Mouse (Mus musculus) common myeloid progenitor, adult 5-6 weeks (primary cell): ENCODE measurements at regions not wholly inside any gene's neighbourhood (a gene's known extent, or its start where the extent isn't known, plus 50 kb on each side); places are given as distances from the start of the nearest gene placed in this dataset.

Source experiments
- ATAC-seq: replicated peaks from 2 replicates; pipeline ENCODE4 v1.8.0; 2016; ENCODE audit warnings: low read depth, mild to moderate bottlenecking, moderate TSS enrichment, inconsistent platforms; ENCODE audit not compliant: poor library complexity, severe bottlenecking

DNA sequence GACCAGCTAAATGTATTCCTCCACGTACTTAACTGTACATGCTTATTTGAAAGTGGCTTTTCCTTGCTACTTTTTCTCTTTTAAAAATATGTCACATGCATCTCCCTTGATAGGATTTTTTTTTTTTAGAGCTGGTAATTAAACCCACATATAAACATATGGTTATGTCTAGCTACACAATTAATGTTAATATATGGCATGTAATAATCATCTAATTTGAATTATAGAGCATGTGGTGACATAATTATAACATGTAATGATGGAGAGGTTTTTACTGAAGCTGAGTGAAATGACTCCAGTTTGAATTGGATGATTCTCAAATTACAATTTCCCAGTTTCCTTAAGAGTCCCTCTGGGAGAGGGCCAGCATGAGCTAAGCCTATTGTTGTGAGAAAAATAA, 267.9 kb upstream of the Mctp2 start:
- no peak for ATAC-seq

DNA sequence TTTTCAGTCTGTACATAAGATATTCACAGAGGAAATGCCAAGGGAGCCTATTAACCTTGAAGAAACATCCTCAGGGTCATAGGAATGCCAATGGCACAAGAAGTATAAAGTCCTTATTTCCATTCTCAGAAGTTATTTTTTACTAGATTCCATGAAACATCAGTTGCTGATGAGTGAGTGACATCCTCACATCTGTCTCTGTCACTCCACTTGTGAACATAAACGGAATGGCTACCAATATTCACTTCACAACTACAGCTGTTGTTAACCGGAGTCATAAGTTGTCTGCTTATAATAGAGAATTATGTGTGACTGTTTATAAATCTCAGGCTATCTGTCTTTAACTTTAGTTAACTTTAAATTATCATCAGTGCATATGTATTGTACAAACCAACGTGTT, 278.0 kb upstream of the Mctp2 start:
- ATAC-seq = no peak

DNA sequence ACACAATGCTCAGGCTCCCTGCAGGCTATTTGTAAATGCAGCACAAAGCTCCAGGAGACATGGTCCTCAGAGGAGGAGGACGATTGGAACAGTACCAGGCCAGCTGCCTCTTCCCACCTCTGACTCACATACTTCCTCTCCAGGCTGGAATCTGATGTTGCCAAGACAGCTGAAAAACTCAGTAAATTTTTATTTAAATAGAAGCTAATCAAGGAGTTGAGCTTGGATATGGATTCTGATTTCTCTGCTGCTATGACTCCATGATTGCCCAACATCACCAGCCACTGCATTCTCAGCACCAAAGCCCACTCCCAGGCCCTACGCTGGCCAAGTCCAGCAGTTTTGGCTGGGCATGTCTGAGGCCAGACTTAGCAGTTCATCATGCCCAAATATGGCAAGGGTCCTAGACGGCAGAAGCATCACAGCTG, 282.8 kb upstream of the Mctp2 start:
- no peak for ATAC-seq

DNA sequence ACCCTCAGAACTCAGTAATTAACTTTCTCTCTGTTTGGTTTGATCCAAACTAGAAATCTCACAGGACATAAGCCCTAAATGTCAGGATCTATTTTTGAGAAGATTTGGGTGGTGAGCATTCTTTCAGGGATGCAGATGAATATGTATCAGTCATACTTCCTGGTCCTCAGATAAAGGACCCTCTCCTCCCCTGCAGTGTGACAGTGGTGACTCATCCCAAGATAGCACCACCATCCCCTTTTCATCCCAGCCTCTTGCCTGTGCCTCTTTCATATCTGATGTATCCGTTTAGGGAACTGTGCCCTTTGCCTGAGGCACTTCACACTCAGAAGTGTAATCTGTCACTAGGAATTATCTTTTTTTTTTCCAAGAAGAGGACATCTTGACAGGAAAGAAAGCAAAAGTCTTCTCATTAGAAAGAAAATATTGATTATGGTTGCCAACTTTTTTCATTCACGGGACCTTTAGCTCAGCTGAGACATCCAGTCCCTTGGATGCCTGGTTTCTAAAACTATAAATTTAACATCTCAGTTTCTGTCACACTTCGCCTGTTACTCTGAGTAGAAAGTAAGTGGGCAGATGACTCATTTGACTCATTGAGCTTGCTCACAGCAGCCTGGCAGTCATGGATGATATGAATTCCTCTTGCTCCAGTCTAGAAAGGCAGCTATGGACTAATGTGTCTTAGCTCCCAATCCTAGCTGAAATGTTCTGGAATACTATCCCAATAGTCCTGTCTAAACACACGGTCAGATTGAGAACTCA, 284.1 kb upstream of the Mctp2 start:
- ATAC-seq = no peak

DNA sequence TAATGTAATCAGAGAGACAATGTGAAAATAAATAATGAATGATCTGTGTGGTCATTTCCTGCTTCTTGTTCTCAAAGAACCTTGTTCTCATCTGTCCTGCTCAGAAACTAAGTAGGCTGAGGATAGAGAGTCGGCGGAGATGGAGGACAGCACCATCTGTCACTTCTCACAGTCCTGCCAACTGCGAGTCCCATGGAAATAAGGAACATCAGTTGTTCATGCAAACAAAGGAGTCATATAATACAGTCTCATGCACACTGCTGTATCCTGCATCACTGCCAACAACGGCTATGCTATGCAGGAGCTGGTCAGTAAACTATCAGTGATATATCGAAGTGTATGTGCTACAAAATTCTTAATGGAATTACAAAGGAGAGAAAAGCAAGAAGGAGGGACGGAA, 285.7 kb upstream of the Mctp2 start:
- no peak for ATAC-seq

DNA sequence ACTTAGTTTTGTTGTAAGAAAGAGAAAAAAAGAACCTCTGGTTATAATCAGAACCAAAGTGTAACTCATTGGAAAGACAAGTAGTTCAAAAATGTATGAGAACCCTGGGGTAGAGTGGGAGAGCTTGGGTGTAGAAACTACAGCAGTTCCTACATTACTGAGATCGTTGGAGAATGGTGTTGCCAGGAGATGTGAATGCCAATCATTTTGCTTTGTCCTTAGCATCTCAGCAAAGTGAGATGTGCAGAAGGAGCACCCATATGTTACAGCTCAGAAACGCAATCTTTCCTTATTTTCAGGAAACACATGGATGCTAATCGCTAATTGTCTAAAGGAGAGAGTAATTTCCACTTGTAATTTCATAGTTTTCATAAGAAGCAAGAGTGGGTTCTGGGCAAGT, 286.2 kb upstream of the Mctp2 start:
- ATAC-seq = no peak

DNA sequence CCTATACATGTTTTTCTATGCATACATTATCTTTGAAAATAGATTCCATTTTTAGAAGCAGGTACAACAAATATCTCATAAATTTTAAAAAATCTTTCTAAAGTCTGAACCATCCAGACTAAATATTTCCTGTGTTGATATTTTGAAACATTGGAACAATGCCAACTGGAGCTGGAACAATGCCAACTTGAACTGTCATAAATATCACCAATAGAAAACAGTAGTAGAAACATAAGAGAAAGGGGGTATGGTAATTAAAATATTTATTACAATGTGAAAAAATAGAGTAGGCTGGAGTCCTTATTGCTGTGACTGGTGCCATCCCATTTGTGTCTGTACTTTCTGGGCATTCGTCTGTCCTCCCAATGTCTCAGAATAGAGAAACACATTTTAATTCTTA, 286.9 kb upstream of the Mctp2 start:
- no peak for ATAC-seq

DNA sequence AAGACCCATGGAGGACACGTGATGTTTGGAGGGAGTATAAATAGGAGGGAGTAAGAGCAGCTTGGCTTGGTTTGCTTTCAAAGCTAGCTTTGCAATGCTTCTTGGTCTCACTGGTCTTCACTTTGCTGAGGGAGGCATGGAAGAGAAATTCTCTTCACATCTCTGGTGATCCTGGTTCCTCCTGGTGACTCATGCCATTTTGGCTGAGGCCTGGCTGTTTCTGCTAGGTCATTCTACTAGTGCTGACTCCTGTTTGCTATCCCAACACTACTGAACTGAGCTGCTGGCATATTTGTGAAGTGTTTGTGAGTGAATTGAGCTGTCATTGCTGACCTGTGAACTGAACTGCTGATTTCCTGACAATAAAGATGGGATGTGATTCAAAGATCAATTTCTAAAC, 288.3 kb upstream of the Mctp2 start:
- ATAC-seq = no peak

DNA sequence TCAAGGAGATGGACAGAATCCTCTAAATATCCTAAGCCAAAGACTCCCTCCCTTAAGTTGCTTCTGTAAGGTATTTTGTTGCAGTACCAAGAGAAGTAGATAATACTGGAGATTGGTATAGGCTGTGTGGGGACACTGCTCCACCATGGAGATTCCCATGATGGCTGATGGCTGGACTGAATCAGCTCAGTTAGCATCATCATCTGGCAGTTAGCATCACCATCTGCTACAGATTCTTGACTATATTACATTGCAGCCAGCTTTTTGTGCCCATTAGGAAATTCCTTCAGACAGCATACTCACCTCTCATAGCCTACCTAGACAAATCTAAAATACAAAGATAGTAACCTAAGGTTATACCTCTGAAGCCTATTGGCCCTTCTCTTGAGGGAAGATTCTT, 290.6 kb upstream of the Mctp2 start:
- ATAC-seq = no peak

DNA sequence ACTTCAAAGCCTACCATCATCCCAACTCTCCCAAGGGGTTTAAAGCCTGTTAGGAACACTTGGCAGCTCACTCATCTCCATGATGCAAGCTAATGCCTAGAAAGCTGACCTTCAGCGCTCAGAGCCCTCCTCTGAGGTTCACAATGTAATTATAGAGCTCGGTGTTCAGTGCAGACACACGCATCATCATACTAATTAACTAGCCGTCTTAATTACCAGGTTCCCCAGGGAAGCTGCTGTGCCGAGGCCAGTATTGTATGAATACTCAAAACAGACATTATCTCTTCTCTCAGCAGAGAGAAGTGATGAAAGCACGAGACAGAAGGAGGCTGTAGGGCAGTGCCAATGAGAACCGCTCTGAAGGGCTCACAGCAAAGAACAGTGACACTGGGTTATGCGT, 295.5 kb upstream of the Mctp2 start:
- ATAC-seq = no peak

DNA sequence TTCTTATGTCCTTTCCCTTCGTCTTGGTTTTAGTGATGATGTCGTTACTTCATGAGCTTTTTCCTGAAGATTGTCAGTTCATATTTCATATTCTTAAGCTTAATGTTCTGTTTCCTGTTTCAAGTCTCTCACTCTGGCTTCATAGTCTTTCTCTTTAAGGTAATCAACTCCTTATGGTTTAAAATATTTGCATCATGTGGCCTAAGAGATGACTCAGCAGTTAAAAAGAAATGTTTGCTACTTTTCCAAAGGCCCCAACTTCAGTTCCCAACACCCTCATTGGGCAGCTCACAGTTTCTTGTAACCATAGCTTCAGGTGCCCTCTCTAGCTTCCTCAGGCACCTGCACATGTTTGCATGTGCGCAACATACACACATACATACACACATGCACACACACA, 303.4 kb upstream of the Mctp2 start:
- ATAC-seq = no peak

DNA sequence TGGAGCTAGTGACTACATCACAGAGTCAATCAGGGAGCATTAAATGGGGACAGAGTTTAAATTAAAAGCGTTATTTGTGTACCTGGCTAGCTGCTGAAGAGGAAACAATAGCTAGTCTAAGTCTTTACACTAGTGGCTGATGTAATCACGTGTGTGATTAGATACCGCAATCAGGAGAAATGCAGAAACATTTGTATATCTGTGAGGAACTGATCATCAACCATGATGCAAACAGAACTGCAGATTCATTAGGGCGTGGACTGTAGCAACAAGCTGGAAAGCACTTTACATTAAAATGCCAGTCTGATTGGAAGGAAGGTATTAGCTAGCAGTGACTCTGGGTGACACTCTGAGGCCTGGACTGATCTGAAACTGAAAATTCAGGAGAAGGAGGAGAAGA, 308.8 kb upstream of the Mctp2 start:
- no peak for ATAC-seq

DNA sequence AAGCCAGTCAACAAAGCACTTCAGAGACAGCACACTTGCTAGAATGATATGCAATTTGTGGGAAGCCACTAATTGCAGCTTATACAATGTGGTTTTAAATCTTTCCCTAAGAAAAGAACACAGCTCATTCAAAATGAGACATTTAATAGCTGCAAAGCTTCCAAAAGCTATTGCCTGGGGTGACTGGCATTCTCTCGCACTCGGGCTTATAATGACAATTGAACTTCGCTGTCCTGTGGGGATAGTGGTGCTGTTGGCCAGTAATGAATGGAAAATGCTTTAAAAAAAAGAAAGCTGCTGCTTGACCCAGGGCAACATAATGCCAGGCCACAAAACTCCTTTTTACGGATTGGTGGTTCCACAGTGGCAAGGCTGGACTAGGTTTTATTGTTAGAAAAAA, 321.0 kb upstream of the Mctp2 start:
- no peak for ATAC-seq

DNA sequence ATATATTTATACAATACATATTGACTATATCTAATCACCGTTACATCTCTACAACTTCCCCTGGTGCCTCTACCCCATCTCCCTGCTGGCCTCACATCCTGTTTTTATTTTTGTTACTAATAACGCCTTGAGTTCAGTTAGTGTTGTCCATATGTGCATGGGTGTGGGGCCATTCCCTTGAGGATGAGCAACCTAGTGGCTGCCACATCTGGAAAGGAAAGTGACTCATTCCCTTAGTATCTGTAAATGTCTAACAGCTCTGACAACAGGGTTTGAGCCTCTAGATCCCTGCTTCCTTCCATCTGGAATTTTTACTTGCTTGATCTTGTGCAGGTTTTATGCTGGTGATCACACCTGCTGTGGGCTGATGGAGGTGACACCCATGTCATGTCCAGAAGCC, 333.2 kb upstream of the Mctp2 start:
- ATAC-seq = no peak

DNA sequence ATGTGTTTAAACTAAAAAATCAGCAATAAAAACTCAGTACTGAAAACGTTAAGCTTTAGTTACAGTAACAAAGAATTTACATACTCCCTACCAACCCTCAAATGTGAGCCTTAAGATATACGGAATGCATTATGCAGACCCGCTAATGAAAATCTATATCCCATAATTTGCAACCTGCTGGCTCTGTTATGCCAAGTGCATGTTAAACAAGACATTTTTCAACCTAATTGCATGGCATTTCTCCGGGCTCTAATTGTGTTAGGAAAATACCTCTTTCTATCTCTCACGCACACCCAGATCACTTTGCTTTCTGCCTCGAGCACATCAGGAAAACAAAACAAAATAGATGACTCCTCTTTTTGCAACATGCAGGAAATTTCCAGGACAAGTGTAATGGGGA, 368.6 kb upstream of the Mctp2 start:
- ATAC-seq = no peak

DNA sequence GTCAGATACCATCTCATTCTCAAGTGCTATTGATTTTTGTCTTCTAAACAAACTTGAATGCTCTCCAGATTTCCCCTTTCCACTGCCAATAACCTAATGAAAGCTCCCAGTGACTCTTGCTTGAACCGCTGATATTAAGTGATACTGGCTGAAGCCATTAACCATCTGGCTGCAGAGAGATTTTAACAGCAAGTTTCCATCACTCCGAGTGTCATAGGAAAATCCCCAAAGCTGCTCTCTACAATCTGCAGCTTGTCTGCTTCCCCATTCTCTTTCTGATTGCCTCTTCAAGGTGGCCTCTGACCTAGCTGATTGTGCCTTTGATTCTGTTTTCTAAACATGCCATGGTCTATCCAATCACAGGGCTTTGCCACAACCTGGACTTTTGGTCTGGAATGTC, 379.4 kb upstream of the Mctp2 start:
- no peak for ATAC-seq

DNA sequence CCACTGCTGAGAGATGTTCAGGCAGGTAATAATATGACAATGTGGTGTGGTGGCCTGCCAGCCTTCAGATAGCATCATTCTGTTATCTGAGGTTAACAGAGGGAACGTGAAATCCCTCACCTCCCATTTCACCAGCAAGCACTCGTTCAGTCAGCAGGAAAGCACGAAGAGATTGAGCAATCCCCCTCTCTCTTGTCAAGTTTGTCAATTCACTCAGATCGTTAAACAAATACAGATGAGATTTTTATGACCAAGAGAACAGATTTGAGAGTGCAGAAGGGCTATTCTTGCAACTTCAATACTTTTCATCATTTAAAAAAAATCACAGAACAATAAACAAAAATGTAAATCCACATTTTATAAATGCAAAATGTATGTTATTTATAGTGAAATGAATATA, 380.9 kb upstream of the Mctp2 start:
- ATAC-seq = no peak

DNA sequence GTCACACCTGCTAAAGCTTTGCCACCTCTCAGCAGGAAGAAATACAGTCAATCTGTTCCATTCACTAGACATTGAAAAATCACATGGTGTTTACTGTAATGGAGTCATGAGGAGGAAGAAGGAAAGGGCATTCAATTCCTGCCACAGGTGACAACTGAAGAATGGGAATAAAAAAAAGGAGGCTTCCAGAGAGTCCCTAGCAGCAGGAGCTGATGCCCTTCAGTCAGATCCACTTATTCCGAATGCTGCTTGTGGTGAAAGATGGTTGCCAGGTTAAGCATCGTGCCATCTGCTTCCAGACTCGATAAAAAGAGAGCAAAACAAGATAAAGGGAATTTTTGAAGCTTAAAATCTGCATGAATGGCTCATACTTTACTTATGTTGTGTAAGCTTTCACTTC, 385.0 kb upstream of the Mctp2 start:
- ATAC-seq = no peak

DNA sequence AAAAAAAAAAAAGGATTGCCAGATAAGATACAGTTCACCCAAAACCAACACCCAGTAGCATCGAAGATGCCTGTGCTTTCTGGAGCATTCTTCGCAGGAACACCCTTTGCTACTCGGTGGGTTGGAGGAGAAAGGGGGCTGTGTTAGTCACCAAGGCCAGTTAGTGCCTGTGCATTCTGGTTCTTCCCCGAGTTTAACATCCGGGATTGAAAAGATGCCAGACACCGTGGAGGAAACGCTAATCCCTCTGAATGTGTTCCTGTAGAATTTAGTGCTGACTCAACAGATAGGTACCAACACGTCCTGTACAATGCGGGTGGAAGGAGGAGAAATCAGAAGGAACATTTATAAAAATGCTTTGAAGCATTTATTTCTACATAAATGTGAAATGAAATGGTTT, 385.5 kb upstream of the Mctp2 start:
- no peak for ATAC-seq

DNA sequence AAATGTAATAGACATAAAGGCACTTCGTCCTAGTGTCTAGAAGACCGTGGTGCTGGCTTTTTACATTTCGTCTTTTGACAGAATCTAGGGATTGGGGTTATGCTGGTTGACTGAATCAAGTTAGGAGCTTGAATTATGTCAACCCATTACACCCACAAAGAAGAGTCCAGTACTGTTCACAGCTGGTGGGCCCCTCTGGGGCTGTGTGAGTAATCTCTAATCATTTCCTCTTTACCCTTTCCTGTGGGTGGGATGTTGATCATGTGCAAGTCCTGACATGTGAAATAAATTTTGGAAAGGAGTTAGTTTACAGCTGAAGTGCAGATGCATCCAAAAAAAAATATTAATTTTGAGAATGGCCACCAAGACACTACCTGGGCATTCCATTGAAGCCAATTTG, 390.3 kb upstream of the Mctp2 start:
- ATAC-seq = no peak

DNA sequence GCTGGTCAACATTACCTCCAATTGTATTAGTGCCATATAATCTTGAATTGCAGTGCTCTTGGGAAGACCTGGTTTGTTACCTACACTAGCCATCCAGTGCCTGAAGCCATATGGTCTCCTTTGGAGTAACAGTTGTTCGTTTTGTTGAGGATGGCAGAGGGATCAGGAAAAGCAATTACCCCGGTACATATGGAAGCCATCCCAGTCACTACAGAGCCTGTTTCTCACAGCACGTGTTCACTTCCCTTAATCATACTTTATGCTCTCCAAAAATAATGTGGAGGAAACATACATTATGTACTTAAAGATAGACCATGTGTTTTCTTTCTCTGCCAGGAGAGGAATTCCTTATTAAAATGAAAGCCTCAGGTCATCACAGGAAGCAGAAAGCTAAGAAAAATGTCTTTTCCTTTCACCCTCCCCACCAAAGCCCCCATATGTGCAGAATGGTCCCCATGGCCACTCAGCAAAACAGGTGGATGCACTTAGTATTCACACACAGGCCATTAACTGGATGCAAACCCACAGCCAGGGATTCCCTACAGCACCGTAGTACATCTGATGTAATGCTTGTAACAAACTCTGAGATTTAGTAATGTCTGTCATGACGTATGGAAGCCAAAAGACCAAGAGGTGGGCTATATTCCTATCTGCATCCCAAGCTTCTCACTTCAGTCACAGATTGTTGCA, 397.4 kb upstream of the Mctp2 start:
- ATAC-seq = no peak
